Mouse (Mus musculus) spleen, adult 2 months (tissue): Measurements from ENCODE around the gene Tmem87a.

ENCODE experiments used
- CTCF ChIP-seq: fragments of 200-500 bp; IDR thresholded peaks from 2 replicates; pipeline ENCODE4 v1.5.1; 2011; ENCODE audit warnings: mild to moderate bottlenecking, inconsistent platforms; ENCODE audit not compliant: insufficient read depth, insufficient read length, insufficient replicate concordance; ENCODE audit errors: extremely low read depth
- POLR2A ChIP-seq: fragments of 200-500 bp; IDR thresholded peaks from 2 replicates; pipeline ENCODE4 v1.6.1; 2011; ENCODE audit warnings: low read depth, low read length, inconsistent platforms

DNA sequence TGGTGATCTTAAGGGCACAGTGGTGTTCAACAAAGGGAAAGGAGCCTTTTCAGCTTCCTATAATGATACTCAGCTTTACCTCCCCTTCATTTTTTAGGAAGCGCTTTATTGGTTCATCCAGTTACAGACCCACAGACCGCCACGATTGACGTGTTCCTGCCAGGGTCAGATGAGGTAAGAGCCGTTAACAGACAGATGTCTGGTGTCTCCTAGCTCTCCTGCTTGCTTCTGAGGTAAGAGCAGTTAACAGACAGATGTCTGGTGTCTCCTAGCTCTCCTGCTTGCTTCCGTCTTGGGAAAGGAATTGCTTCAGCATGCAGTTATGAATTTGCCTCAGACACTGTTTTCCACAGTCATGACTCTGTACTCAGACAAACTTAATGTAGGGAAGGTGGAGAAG, 46.8 kb upstream of the Tmem87a start:
- TF ChIP-seq POLR2A (no peak), CTCF (no peak)
